Mouse (Mus musculus) right cerebral cortex, postnatal 10 days (tissue): ENCODE measurements around the gene Rpl23.
A peak's percentile ranks its signal among the peaks of the same experiment; 100 is the strongest.

Experiments used
- DNase-seq, 2 experiments: peaks; one replicate each; pipeline ENCODE4 v3.0.0; 2021; ENCODE audit warnings: low spot score in 2 of 2

Rpl23 gene

GRCm38 (mm10) chr11:97813746-97814515 lies 31.7 kb upstream of the Rpl23 start:
- DNase-seq, result no peak

GRCm38 (mm10) chr11:97813085-97813484 lies 30.8 kb upstream of the Rpl23 start:
- DNase-seq, result no peak

- DNase-seq, result peak; percentile 78 to 86
Observed at GRCm38 (mm10) chr11:97812491-97812921, 30.3 kb upstream of the Rpl23 start.

GRCm38 (mm10) chr11:97811569-97812362 lies 29.5 kb upstream of the Rpl23 start:
- no peak for DNase-seq

- no peak for DNase-seq
Observed at GRCm38 (mm10) chr11:97810970-97811369, 28.7 kb upstream of the Rpl23 start.

GRCm38 (mm10) chr11:97810356-97810755 lies 28.1 kb upstream of the Rpl23 start:
- DNase-seq, result no peak

GRCm38 (mm10) chr11:97809235-97810121 lies 27.2 kb upstream of the Rpl23 start:
- no peak for DNase-seq

GRCm38 (mm10) chr11:97808621-97809234 lies 26.5 kb upstream of the Rpl23 start:
- DNase-seq, result no peak

- DNase-seq, result no peak
Observed at GRCm38 (mm10) chr11:97808093-97808492, 25.9 kb upstream of the Rpl23 start.

GRCm38 (mm10) chr11:97807626-97808025 lies 25.4 kb upstream of the Rpl23 start:
- no peak for DNase-seq

GRCm38 (mm10) chr11:97806613-97806964 lies 24.4 kb upstream of the Rpl23 start:
- no peak for DNase-seq

- peak in 1 of 2 experiments; percentile 62 for DNase-seq
Observed at GRCm38 (mm10) chr11:97805662-97806612, 23.7 kb upstream of the Rpl23 start.

- DNase-seq, result peak; percentile 51 to 65
Observed at GRCm38 (mm10) chr11:97804841-97805661, 22.8 kb upstream of the Rpl23 start.

- no peak for DNase-seq
Observed at GRCm38 (mm10) chr11:97803847-97804246, 21.6 kb upstream of the Rpl23 start.

GRCm38 (mm10) chr11:97802495-97802894 lies 20.3 kb upstream of the Rpl23 start:
- peak in 1 of 2 experiments; percentile 10 for DNase-seq

- DNase-seq, result no peak
Observed at GRCm38 (mm10) chr11:97802194-97802470, 19.9 kb upstream of the Rpl23 start.

GRCm38 (mm10) chr11:97801409-97802193 lies 19.4 kb upstream of the Rpl23 start:
- DNase-seq, result peak; percentile 68 to 71

GRCm38 (mm10) chr11:97800691-97801408 lies 18.6 kb upstream of the Rpl23 start:
- no peak for DNase-seq
